Mouse (Mus musculus): ENCODE data around the gene Eif2b1.
"Not testable (repeated sequence)": the region's sequence is repeated elsewhere in the genome, so short reads cannot be mapped to it uniquely, and the experiment has no call there.

Gene Eif2b1

GRCm38 (mm10) chr5:124578633-124579317 lies at the start of gene Eif2b1, which contains the start of gene Gtf2h3:
TSS of gene Eif2b1 (minus strand) at chr5:124579131.
TSS of gene Gtf2h3 (plus strand) at chr5:124579140.
- DNase-seq: peak; percentile 94 to 96

- no peak for DNase-seq
Observed at GRCm38 (mm10) chr5:124624291-124624690, 45.4 kb upstream of the Eif2b1 start.

- DNase-seq: no peak
Observed at GRCm38 (mm10) chr5:124622890-124623289, 44.0 kb upstream of the Eif2b1 start.

GRCm38 (mm10) chr5:124621362-124621761 lies 42.4 kb upstream of the Eif2b1 start:
- no peak for DNase-seq

- DNase-seq: no peak
Observed at GRCm38 (mm10) chr5:124618711-124619110, 39.8 kb upstream of the Eif2b1 start.

- DNase-seq: peak; percentile 8 to 60
Observed at GRCm38 (mm10) chr5:124614709-124615108, 35.8 kb upstream of the Eif2b1 start.

- peak in 1 of 2 experiments; percentile 12 for DNase-seq
Observed at GRCm38 (mm10) chr5:124610965-124611364, 32.0 kb upstream of the Eif2b1 start.

GRCm38 (mm10) chr5:124605041-124605622 lies 26.2 kb upstream of the Eif2b1 start:
- no peak for DNase-seq

- DNase-seq: no peak
Observed at GRCm38 (mm10) chr5:124604296-124604695, 25.4 kb upstream of the Eif2b1 start.

GRCm38 (mm10) chr5:124602349-124602748 lies 23.4 kb upstream of the Eif2b1 start:
- peak; percentile 56 to 72 for DNase-seq

- not testable (repeated sequence) for DNase-seq
Observed at GRCm38 (mm10) chr5:124599726-124600125, 20.8 kb upstream of the Eif2b1 start.

GRCm38 (mm10) chr5:124598224-124599174 lies 19.6 kb upstream of the Eif2b1 start:
- DNase-seq: peak; percentile 97 to 99

GRCm38 (mm10) chr5:124592768-124593167 lies 13.8 kb upstream of the Eif2b1 start:
- DNase-seq: no peak

GRCm38 (mm10) chr5:124582515-124582914 lies 3.6 kb upstream of the Eif2b1 start:
- peak; percentile 34 to 61 for DNase-seq

GRCm38 (mm10) chr5:124575467-124575866 lies 3.5 kb downstream of the Eif2b1 start:
- DNase-seq: no peak

- DNase-seq: no peak
Observed at GRCm38 (mm10) chr5:124571068-124571467, 7.9 kb downstream of the Eif2b1 start.

- DNase-seq: peak in 1 of 2 experiments; percentile 47
Observed at GRCm38 (mm10) chr5:124555145-124555544, 23.8 kb downstream of the Eif2b1 start.

- no peak for DNase-seq
Observed at GRCm38 (mm10) chr5:124553607-124554006, 25.3 kb downstream of the Eif2b1 start.

GRCm38 (mm10) chr5:124552558-124553307 lies 26.2 kb downstream of the Eif2b1 start, which contains the start of gene Ddx55:
TSS of gene Ddx55 (plus strand) at chr5:124552864.
- peak; percentile 89 to 94 for DNase-seq

GRCm38 (mm10) chr5:124552094-124552472 lies 26.8 kb downstream of the Eif2b1 start:
- no peak for DNase-seq

GRCm38 (mm10) chr5:124551349-124552093 lies 27.4 kb downstream of the Eif2b1 start:
- DNase-seq: not testable (repeated sequence)

- DNase-seq: not testable (repeated sequence)
Observed at GRCm38 (mm10) chr5:124550737-124551136, 28.2 kb downstream of the Eif2b1 start.

All from kidney, postnatal 25 days (tissue).